Mouse (Mus musculus) right cerebral cortex, postnatal 4 days (tissue): ENCODE data around the gene Sparcl1.

Experiments used
- DNase-seq: peaks from one replicate; pipeline ENCODE4 v3.0.0-alpha.2; 2022

Sparcl1 gene

GRCm38 (mm10) chr5:104061936-104062772 lies 51.4 kb downstream of the Sparcl1 start:
- DNase-seq = no peak

DNA sequence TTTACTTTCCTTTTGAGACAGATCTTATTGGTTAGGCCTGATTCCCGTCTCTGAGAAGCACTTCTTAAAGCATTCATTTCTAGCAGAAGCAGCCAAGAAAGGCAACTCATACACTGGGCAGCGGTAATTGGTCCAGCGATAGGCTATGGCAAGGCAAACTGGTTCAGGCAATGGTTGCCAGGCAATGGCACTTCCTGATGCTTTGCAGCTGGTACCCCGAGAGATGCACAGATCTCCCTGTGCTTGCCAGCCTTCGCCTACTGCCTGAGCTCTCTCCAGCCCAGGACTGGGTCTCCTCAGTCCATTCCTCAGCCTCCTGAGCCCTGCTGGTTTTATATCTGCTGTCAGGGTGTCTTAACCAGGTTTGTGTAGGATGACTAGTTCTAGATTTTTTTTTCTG lies 53.1 kb downstream of the Sparcl1 start:
- DNase-seq = no peak

DNA sequence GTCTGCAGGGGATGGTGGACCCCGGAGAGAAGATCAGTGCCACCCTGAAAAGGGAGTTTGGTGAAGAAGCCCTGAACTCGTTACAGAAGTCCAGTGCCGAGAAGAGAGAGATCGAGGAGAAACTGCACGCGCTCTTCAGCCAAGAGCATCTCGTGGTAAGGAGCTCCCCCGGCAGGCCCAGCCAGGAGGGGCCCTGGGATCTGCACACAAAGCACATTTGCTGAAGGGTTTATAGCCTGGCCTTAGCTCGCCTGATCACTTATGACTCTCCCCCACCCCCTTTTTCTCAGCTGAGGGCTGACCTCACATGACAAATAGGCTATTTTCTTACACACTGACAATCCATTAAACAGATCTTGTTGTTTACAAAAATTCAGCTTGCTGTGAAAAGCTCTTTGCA lies 53.9 kb downstream of the Sparcl1 start:
- DNase-seq = no peak

GRCm38 (mm10) chr5:104058021-104058420 lies 55.5 kb downstream of the Sparcl1 start:
- DNase-seq = peak; percentile 52

GRCm38 (mm10) chr5:104056295-104056694 lies 57.2 kb downstream of the Sparcl1 start:
- DNase-seq = no peak

DNA sequence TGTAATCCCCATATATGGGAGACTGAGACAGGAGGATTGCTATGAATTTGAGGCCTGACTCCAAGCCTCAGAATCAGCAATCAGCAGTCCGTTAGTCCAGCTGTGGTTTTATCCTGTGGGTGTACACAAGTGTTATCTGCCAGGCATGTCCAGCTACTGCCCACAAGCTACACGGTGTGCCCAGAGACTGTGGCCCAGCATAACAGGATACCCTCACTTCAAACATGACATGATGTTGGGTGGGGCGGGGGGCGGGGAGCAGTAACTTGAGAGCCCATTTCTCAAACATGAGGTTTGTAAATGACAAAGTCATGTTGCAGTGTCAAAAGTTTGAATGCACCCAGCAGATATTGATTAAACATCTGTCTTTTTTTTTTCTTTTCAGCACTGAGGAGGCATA lies 57.7 kb downstream of the Sparcl1 start:
- DNase-seq = no peak

GRCm38 (mm10) chr5:104054938-104055337 lies 58.6 kb downstream of the Sparcl1 start:
- DNase-seq = no peak

- DNase-seq = no peak
Observed at GRCm38 (mm10) chr5:104052956-104053355, 60.6 kb downstream of the Sparcl1 start.

GRCm38 (mm10) chr5:104048139-104048538 lies 65.4 kb downstream of the Sparcl1 start:
- no peak for DNase-seq

DNA sequence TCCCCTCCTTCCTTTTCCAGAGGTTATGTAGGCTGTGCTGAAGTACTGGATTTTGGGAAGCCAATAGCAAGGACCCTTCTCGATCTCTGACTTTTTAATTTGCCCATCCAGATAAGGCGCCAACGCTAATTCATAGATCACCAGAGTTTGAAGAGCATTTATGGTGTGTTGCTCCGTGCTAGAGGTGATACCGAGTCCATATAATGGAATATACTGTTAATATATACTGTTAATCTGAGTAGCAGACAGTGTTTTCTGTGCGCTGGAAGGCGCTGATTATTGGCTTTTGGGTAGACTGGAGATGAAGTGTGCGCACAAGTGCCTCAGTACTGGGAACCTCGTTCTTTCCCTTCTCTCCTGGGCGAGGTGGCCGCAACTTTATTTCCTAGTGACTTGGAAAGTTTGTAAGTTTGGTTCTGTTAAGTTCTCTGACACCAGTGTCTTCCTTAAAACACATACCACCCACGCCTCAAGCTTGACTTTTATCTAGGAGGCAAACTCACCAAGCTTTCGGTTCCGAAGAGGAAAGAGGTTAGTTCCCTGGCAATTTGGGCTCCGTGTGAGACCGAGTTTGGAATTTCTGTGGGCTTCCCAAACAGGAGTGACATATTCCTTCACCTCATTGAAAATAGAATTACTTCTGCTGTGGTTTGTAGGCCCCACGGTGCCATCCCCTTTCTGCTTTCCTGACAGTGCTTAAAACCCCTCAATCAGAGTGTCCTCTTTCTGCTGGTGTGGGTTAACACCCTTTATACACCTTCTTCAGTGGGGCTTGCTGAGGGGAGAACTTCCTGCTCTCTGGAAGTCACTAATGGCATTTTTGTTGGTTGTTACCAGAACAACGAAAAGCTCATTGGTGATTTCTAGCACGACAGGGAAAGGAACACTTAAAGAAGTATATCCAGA lies 66.1 kb downstream of the Sparcl1 start:
- no peak for DNase-seq

DNA sequence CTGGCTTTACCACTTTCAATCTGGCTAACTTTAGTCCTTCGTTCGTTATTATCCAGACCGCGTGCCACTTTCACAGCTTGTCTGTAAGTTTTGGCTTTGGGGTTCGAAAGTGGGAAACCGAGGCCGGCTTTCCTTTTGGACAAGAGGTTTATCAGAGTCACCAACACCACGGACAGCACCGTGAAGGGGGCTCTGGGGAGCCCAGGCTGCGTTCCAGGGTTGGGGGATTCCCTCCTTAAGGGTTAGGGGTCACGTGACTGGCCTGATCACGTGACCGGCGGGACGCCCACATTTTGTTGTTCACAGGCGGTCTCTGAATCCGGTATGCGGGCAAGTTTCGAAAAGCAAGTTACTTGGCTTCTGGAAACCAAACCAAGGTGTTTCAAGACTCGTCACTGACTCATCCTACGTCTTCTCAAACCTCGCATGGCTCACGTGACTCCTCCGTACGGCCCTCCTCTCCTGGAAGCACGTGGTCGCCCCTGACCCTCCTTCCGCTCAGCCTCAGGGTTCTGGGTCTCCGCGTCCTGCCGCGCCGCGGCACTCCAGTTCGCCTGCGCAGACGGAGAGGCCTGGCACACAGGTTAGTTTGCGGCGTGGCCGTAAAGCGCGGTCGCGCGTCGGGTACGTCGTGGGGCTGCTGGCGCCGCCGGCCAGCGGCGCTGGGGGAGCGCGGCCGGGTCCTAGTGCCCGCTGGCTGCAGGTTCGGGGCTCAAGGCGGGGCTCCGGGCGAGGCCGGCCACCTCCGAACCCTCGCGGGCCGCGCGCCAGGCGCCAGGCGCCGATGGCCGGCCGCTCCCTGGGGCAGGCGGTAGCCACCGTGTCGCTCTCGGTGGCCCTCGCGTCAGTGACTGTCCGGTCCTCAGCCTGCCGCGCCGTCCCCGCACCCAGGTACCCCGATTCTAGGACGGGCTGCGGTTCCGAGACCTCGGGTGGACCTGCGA lies 67.0 kb downstream of the Sparcl1 start, which contains the start of gene Nudt9:
Nudt9 (plus strand) TSS at position 51 of the 944 bp plus-strand sequence.
- DNase-seq = peak; percentile 91

- DNase-seq = no peak
Observed at GRCm38 (mm10) chr5:104043704-104044103, 69.8 kb downstream of the Sparcl1 start.

- no peak for DNase-seq
Observed at GRCm38 (mm10) chr5:104042906-104043305, 70.6 kb downstream of the Sparcl1 start.

DNA sequence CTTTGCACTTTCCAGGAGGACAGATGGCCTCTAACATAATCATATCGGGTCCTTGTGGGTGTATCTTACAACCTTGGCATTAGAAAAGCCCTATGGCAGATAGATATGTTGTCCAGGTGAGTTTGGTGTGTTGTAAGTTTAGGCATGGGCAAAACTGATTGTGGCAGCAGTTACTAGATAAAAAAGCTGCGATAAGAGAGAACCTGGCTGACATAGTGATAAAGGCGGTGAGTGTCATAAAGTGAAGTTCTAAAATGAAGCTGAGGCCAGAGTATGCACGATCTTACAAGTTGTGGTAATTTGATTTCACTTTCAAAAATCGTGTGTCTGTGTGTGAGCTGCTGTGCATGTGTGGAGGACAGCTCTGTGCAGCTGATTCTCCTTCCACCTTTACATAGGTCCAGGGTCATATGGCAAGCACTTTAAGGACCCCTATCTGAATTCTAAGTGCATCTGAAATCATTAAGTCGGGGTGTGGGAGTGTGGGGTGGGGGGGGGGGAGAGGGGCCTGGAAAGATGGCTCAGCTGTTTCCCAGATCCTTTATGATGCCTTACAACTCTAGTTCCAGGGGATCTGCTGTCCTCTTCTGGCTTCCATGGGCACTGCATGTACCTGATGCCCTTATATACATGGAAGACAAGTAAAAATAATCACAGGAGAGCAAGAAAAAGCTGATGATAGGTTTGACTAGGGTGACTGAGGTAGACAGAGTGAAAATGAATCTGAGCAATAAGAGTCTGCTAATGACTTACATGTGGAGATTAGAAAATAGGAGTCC lies 74.2 kb downstream of the Sparcl1 start:
- DNase-seq = peak; percentile 30

DNA sequence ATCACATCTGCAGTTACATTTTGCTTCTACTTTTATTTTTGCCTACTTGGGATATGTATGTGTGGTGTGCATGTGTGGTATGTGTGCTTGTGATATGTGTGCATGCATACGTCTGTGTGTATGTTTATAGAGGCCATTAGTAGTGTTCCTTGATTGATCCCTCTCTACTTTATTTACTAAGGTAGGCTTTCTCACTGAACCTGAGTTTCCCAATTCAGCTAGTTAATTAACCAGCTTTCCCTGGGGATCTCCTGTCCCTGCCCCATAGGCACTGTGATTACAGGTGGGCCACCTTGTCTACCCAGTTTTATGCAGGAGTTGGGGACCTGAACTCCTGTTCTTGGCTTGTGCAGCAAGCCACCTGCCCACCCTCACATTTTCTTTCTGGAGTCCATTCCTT lies 76.8 kb downstream of the Sparcl1 start:
- DNase-seq = no peak

DNA sequence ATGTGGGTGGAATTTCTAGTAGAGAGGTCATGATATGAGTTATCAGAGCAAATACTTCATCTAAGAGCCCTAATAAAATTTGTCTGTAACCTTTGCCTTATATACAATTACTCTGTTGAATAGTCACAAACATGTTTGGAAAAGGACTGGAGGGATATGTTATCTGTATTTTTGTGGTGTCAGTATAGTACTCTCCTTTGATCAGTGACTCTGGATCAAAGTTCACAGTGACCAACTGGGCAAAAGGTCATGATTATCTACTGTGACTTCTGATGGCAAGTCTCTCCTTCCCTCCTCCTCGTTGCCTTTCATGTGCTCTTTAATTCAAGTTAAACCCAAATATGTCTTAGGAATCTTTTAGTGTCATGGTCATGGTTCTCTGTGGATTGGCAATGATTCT lies 77.7 kb downstream of the Sparcl1 start:
- DNase-seq = no peak

DNA sequence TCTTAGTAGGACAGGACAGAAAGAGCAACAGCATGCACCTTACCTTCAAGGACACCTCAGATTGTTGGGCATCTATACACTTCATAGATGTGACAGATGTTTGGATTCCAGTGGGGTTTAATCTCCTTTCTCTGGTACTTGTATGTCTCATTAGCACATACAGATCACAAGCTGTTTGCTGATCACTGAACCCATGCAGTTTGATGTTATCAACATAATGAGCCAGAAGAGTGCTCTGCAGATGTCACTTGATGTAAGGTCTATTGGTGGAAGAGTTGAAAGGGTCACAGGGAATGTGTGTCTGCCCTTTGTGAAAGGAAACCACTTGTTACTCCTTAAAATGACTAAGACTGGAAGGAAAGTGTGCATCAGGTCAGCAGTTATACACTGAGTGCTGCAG lies 78.5 kb downstream of the Sparcl1 start:
- DNase-seq = no peak

DNA sequence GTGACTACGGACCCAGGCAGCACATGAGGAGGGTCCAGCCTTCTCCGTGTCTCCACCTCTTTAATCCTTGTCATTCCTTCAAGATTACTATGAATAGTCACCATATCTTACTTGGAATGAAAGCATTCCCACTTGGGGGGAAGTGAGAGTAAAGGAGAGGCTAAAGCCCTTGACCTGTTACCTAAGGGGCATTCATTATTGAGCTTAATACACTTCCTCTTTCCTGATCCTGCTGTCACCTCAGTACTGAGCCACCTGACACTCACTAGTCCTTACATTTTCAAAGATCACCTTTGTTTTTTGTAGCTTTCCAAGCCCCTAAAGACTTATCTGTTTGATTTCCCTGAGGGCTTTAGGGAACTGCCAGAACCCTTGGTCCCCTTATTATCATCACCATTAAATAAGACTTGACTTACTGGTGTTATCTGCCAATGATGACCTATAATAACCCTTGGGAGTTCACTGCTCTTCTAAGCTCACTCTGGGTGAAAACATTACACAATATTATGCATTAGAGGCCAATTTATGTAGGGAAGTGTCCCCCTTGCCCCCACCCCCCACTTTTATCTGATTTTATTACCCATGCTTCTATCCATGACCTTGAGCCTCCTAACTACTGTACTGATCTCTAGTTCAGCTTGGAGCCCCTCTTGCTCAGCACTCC lies 81.0 kb downstream of the Sparcl1 start:
- no peak for DNase-seq
